Mouse (Mus musculus) liver, embryonic 14.5 days (tissue): ENCODE results near the gene Nolc1. TPM values are rescaled to one million over a fixed set of nuclear protein-coding genes. Genes with fewer than 3 reads are reported as not detected.

Experiments used
- ATAC-seq: fragments of 200-750 bp; cut with Nextera tagmentation; 2 replicates; pipeline ENCODE4 v1.8.0; 2017; ENCODE audit warnings: moderate number of reproducible peaks, mild to moderate bottlenecking, moderate library complexity; ENCODE audit not compliant: insufficient read depth
- DNase-seq, 3 experiments: peaks; one replicate each; pipeline ENCODE4 v3.0.0-alpha.2; 2012 to 2013; ENCODE audit warnings: low read depth in 3 of 3, low spot score in 3 of 3
- H3K27ac ChIP-seq: fragments of 300-500 bp; sonication (generic); 2 replicates; pipeline ENCODE4 v1.5.1; 2014; ENCODE audit warnings: moderate library complexity, mild to moderate bottlenecking, control low read depth, inconsistent platforms
- H3K27me3 ChIP-seq: fragments of 300-500 bp; sonication (generic); 2 replicates; pipeline ENCODE4 v1.6.1; 2014; ENCODE audit warnings: mild to moderate bottlenecking, low read length, moderate library complexity; ENCODE audit not compliant: control insufficient read depth, insufficient read depth
- H3K36me3 ChIP-seq: fragments of 300-500 bp; sonication (generic); replicated peaks from 2 replicates; pipeline ENCODE4 v1.6.1; 2014; ENCODE audit warnings: low read depth; ENCODE audit not compliant: control insufficient read depth, insufficient read depth
- H3K4me1 ChIP-seq, 2 experiments: fragments of 200-500 bp in 1 of 2; fragments of 300-500 bp in 1 of 2; sonication (generic) in 1 of 2; replicated peaks; 2 replicates each; pipeline ENCODE4 v1.6.1; 2012 to 2014; ENCODE audit warnings: antibody characterized with exemption in 1 of 2, inconsistent platforms in 1 of 2, low read length in 1 of 2; ENCODE audit not compliant: control insufficient read depth in 2 of 2, insufficient read depth in 2 of 2
- H3K4me2 ChIP-seq: fragments of 300-500 bp; sonication (generic); 2 replicates; pipeline ENCODE4 v1.6.1; 2014; ENCODE audit warnings: low read depth, mild to moderate bottlenecking, control low read depth, moderate library complexity
- H3K4me3 ChIP-seq, 2 experiments: fragments of 200-500 bp in 1 of 2; fragments of 300-500 bp in 1 of 2; sonication (generic) in 1 of 2; 2 replicates each; pipeline ENCODE4 v1.5.1; 2012 to 2014; ENCODE audit warnings: low read depth in 2 of 2, low read length in 2 of 2, mild to moderate bottlenecking in 2 of 2, control low read depth in 1 of 2, inconsistent platforms in 1 of 2, moderate library complexity in 1 of 2; ENCODE audit not compliant: insufficient read depth in 1 of 2
- H3K9ac ChIP-seq: fragments of 300-500 bp; sonication (generic); replicated peaks from 2 replicates; pipeline ENCODE4 v1.6.1; 2014; ENCODE audit warnings: mild to moderate bottlenecking, control low read depth, moderate library complexity
- H3K9me3 ChIP-seq: fragments of 300-500 bp; sonication (generic); 2 replicates; pipeline ENCODE4 v1.6.1; 2016; ENCODE audit warnings: low read length, mixed read lengths; ENCODE audit not compliant: control insufficient read depth
- CTCF ChIP-seq: IDR thresholded peaks from 2 replicates; pipeline ENCODE4 v1.5.1; 2016; ENCODE audit warnings: antibody characterized with exemption, low read depth, control low read depth
- EP300 ChIP-seq: IDR thresholded peaks from 2 replicates; pipeline ENCODE4 v1.6.1; 2016; ENCODE audit warnings: antibody characterized with exemption, low read depth
- WGBS: fragments of 180-500 bp; shearing (Covaris S2); extraction: QIAGEN DNeasy Blood & Tissue Kit; methylation state at CpG from one replicate; pipeline ENCODE4 v1.1.7; 2014; ENCODE audit not compliant: insufficient replicate concordance; 5-methylcytosine and 5-hydroxymethylcytosine counted together
- polyA plus RNA-seq, 2 experiments: library from polyadenylated mRNA; depleted of rRNA in 1 of 2; stranded (reverse) in 1 of 2; unstranded in 1 of 2; fragments of >200 nt; fragmentation: Nextera tagmentation in 1 of 2; extraction: Ambion mirVana in 1 of 2; gene quantifications; 2 replicates each; pipeline versions ENCODE4 v1.2.1 to v1.2.3; 2012 to 2014

Nolc1 gene
- polyA plus RNA-seq, 2 experiments = 55.0 to 63.9 TPM

DNA sequence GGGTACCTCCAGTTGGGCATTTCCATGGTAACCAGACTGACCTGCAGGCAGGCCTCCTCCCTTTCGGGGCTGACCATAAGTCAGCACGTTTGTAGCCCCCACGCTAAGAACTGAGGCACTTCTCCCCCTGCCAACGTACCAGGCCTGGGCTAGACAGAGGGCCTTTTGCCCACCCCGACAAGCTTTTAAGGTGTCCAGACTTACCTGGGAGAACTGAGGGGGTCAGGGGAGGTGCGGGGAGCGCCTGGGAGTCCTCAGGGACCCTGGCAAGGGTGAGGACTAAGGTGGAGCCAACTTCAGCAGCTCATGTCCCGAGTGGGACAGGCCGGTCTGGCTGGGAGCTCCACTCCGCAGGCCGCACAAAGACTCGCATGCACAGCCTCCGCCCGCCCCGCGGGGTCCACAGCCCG is 36.8 kb upstream of the Nolc1 start:
- Histone ChIP-seq H3K36me3 (peaks cover 29% of the 10 kb centered on the region), H3K4me3 (peak overlapping the region; percentile 71 to 100), H3K4me1 (peaks cover 52 to 54% of the 10 kb centered on the region in 2 experiments), H3K9me3 (no peaks in the 10 kb centered on the region), H3K4me2 (peak overlapping the region; percentile 95), H3K9ac (peak overlapping the region; percentile 98), H3K27ac (peak overlapping the region; percentile 86), H3K27me3 (no peaks in the 10 kb centered on the region)
- 1% methylated on average over 17 of the region's 17 CpGs for WGBS
- ATAC-seq = peak; percentile 24; the same call in 1 of the 2 replicates
- DNase-seq = no peak
- TF ChIP-seq EP300 (no peak), CTCF (no peak)

DNA sequence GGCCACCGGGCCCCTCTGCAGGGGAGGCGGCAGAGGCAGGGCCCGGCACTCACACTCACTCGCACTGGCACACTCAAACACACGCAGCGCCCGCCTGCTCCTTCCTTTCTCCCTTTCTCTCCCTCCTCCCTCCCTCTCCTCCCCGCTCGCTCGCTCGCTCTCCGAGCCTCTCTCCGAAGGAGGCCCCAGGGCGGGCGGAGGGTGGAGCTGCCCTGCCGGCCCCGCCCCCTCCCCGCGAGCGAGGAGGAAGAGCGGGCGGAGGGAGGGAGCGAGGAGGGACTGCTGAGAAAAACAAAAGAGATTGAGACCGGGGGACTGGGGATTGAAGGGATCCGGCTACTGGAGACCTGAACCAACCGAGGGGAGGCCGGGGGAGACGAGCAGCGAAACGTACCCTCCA is 36.2 kb upstream of the Nolc1 start:
- DNase-seq (peak; percentile 82 to 88 (median 82)), ATAC-seq (peak; percentile 76)
- Histone ChIP-seq H3K4me3 (peak overlapping the region; percentile 71 to 100), H3K36me3 (peaks cover 23% of the 10 kb centered on the region), H3K4me1 (peaks cover 52 to 58% of the 10 kb centered on the region in 2 experiments), H3K27ac (peak overlapping the region; percentile 86), H3K9me3 (no peaks in the 10 kb centered on the region), H3K9ac (peak overlapping the region; percentile 98), H3K27me3 (no peaks in the 10 kb centered on the region), H3K4me2 (peak overlapping the region; percentile 95)
- WGBS = 3% methylated on average over 22 of the region's 30 CpGs
- TF ChIP-seq EP300 (no peak), CTCF (no peak)

DNA sequence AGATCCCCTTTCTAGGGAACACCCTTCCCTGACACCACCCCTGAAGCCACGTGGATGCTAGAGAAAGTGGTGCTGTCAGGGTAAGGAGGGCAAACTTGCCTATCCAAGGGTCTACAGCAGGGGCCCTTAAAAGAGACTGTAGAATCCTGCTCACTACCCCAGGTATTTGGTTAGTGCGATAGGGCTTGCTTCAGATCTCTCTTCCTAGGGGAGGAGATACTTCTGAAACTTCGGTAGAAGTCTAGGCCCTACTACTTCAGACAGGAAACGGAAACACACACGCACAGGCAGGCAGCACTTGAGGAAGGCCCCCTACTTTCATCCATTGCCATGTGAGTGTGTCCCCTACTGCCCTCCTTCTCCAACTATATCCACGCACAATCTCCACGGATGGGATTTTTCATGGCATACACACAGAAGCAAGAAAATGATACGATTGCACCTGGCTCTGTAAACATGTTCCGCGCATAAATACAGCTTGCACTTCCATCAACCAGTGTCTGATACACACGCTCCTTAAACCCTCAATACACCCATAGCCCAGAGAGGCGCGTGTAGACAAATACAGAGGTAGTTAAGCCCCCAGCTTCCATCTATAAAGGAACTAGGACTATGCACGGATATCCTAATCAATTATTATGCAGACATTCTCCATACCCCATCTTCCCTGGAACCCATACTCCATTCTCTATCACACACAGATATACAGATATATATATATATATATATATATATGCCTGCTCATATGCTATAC is 35.3 kb upstream of the Nolc1 start:
- Histone ChIP-seq H3K27ac (peak overlapping the region; percentile 86), H3K4me1 (peaks cover 52 to 58% of the 10 kb centered on the region in 2 experiments), H3K9ac (peak overlapping the region; percentile 98), H3K4me2 (peak overlapping the region; percentile 95), H3K36me3 (peaks cover 14% of the 10 kb centered on the region), H3K9me3 (no peaks in the 10 kb centered on the region), H3K27me3 (no peaks in the 10 kb centered on the region), H3K4me3 (peak overlapping the region; percentile 64 to 71)
- DNase-seq (no peak), ATAC-seq (no peak)
- TF ChIP-seq CTCF (no peak), EP300 (no peak)
- 31% methylated on average over 14 of the region's 14 CpGs for WGBS

DNA sequence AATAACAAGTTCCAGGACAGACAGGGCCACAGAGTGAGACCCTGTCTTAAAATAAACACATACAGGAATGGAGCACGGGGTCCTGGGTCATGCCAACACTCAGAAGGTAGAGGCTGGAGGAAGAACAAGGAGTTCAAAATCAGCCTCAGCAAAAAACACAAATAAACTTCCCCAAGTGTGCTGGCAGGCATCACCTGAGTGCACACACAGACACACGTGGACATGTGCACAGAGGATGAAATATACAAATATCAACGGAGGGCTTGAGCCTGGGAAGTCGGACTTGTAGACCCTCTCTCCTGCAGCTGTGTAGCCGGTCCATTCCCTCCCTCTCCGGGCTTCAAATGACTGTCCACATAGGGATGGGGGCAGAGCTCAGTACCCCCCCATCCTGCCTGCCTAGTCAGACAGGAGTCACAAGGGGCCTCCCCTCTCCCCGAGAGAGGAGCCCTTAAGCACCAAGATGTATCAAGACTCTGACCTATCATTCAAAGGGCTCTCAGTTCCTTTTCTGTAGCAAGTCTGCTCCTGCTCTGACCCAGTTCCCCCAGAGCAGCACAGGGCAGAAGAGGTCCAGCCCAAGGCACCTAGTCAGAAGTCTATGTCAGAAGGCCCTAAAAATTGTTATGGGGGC is 34.2 kb upstream of the Nolc1 start:
- ATAC-seq = no peak
- Histone ChIP-seq H3K4me2 (peak overlapping the region; percentile 95), H3K9ac (peak overlapping the region; percentile 98; the same call in 1 of the 2 replicates), H3K4me1 (peaks cover 51 to 62% of the 10 kb centered on the region in 2 experiments), H3K27ac (peak overlapping the region; percentile 60), H3K9me3 (no peaks in the 10 kb centered on the region), H3K4me3 (peak overlapping the region; percentile 0 to 19; a peak in 3 of 4 replicates), H3K27me3 (peaks cover 7% of the 10 kb centered on the region; the same call in 1 of the 2 replicates), H3K36me3 (peaks cover 3% of the 10 kb centered on the region)
- DNase-seq = no peak
- TF ChIP-seq EP300 (no peak), CTCF (no peak)
- 46% methylated on average over 7 of the region's 7 CpGs for WGBS

DNA sequence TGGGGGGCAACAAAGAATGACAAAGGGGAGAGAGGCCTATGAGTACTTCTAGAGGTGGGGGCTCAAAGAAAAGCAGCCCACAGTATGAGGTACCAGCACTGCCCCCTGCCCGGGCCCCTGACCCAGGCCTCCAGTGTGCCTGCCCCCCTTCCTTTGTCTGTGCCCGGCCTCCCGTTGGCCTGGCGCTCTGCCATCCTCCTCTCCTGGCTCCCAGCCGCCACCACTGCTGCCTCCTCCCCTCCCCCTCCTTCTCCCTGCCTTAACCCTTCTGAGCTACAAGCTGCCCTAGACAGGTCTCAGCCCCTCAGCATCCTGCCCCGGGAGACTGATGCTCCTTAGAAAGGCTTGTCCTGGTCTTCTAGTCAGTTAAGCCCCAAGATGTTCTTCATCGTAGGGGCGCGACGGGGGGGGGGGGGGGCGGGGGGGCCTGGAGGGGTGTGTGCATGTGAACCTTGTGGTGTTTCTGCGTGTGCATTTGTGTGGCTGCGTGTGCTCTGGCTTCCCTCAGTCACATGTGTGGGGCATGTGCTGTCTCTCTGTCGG is 33.7 kb upstream of the Nolc1 start:
- H3K27ac ChIP-seq = peak overlapping the region; percentile 0
- peaks cover 7% of the 10 kb centered on the region; the same call in 1 of the 2 replicates for H3K27me3 ChIP-seq
- no peaks in the 10 kb centered on the region; the same call in 1 of the 2 replicates for H3K36me3 ChIP-seq
- no peak for ATAC-seq
- 0% methylated on average over 12 of the region's 14 CpGs for WGBS
- H3K4me1 ChIP-seq = peaks cover 46 to 59% of the 10 kb centered on the region in 2 experiments
- peak overlapping the region; percentile 6 to 19; a peak in 3 of 4 replicates for H3K4me3 ChIP-seq
- TF ChIP-seq CTCF (no peak), EP300 (no peak)
- DNase-seq = no peak
- H3K4me2 ChIP-seq = peak overlapping the region; percentile 95
- H3K9me3 ChIP-seq = no peaks in the 10 kb centered on the region
- peak overlapping the region; percentile 38 for H3K9ac ChIP-seq
